Mouse (Mus musculus) forebrain, embryonic 15.5 days (tissue): ENCODE results near the gene Pard3. TPM values are rescaled to one million over a fixed set of nuclear protein-coding genes. Genes with fewer than 3 reads are reported as not detected.
A peak's percentile ranks its signal among the peaks of the same experiment; 100 is the strongest.
"Not testable (repeated sequence)": the region's sequence is repeated elsewhere in the genome, so short reads cannot be mapped to it uniquely, and the experiment has no call there.

ENCODE experiments used
- ATAC-seq: fragments of 200-750 bp; cut with Nextera tagmentation; replicated peaks from 2 replicates; pipeline ENCODE4 v1.8.0; 2017; ENCODE audit warnings: mild to moderate bottlenecking, moderate TSS enrichment, moderate library complexity
- H3K27ac ChIP-seq: fragments of 300-500 bp; sonication (generic); replicated peaks from 2 replicates; pipeline ENCODE4 v1.5.1; 2015; ENCODE audit warnings: mild to moderate bottlenecking, inconsistent platforms
- H3K27me3 ChIP-seq: fragments of 300-500 bp; sonication (generic); 2 replicates; pipeline ENCODE4 v1.6.1; 2015; ENCODE audit warnings: inconsistent platforms
- H3K36me3 ChIP-seq: fragments of 300-500 bp; sonication (generic); 2 replicates; pipeline ENCODE4 v1.6.1; 2015; ENCODE audit warnings: mild to moderate bottlenecking, inconsistent platforms
- H3K4me1 ChIP-seq: fragments of 300-500 bp; sonication (generic); 2 replicates; pipeline ENCODE4 v1.6.1; 2015; ENCODE audit warnings: inconsistent platforms
- H3K4me2 ChIP-seq: fragments of 300-500 bp; sonication (generic); replicated peaks from 2 replicates; pipeline ENCODE4 v1.6.1; 2015; ENCODE audit warnings: mild to moderate bottlenecking, inconsistent platforms
- H3K4me3 ChIP-seq: fragments of 300-500 bp; sonication (generic); 2 replicates; pipeline ENCODE4 v1.5.1; 2015; ENCODE audit warnings: mild to moderate bottlenecking, inconsistent platforms
- H3K9ac ChIP-seq: fragments of 300-500 bp; sonication (generic); replicated peaks from 2 replicates; pipeline ENCODE4 v1.6.1; 2015; ENCODE audit warnings: mild to moderate bottlenecking, inconsistent platforms
- H3K9me3 ChIP-seq: fragments of 300-500 bp; sonication (generic); 2 replicates; pipeline ENCODE4 v1.6.1; 2016; ENCODE audit warnings: inconsistent platforms
- WGBS: fragments of 180-500 bp; shearing (Covaris S2); methylation state at CpG from one replicate; pipeline ENCODE4 v1.1.7; 2015; ENCODE audit warnings: mixed read lengths; 5-methylcytosine and 5-hydroxymethylcytosine counted together
- polyA plus RNA-seq: library from polyadenylated mRNA; unstranded; fragments of >200 nt; fragmentation: Nextera tagmentation; extraction: Ambion mirVana; gene quantifications from 2 replicates; pipeline ENCODE4 v1.2.1, GENCODE M21; 2015

The Pard3 gene
- polyA plus RNA-seq, 1 experiment from 2014 or later, result 18.6 TPM

- not testable (repeated sequence) for ATAC-seq, H3K9me3 ChIP-seq, H3K9ac ChIP-seq, H3K27ac ChIP-seq, H3K4me1 ChIP-seq, H3K36me3 ChIP-seq, H3K4me2 ChIP-seq, H3K27me3 ChIP-seq, H3K4me3 ChIP-seq
- 76% methylated on average over 2 of the region's 2 CpGs for WGBS
These were observed 106.7 kb downstream of the Pard3 start for GRCm38 (mm10) chr8:127170372-127170771.

GRCm38 (mm10) chr8:127170930-127171329 lies 107.2 kb downstream of the Pard3 start:
- no peaks in the 10 kb centered on the region for H3K36me3 ChIP-seq
- H3K9ac ChIP-seq, result no peak overlapping the region
- no peak overlapping the region for H3K4me2 ChIP-seq
- 85% methylated on average over 3 of the region's 3 CpGs for WGBS
- H3K4me1 ChIP-seq, result no peaks in the 10 kb centered on the region
- H3K9me3 ChIP-seq, result no peaks in the 10 kb centered on the region
- H3K27me3 ChIP-seq, result no peaks in the 10 kb centered on the region
- no peak overlapping the region for H3K27ac ChIP-seq
- no peak for ATAC-seq
- no peak overlapping the region for H3K4me3 ChIP-seq

GRCm38 (mm10) chr8:127173483-127173882 lies 109.8 kb downstream of the Pard3 start:
- Histone ChIP-seq H3K4me1 (no peaks in the 10 kb centered on the region), H3K4me3 (no peak overlapping the region)

GRCm38 (mm10) chr8:127174411-127174810 lies 110.7 kb downstream of the Pard3 start:
- no peak for ATAC-seq
- Histone ChIP-seq H3K27ac (no peak overlapping the region), H3K4me1 (no peaks in the 10 kb centered on the region), H3K4me3 (no peak overlapping the region), H3K9ac (no peak overlapping the region), H3K27me3 (no peaks in the 10 kb centered on the region), H3K36me3 (no peaks in the 10 kb centered on the region), H3K9me3 (no peaks in the 10 kb centered on the region), H3K4me2 (no peak overlapping the region)
- WGBS, result 92% methylated on average over 6 of the region's 6 CpGs

More at GRCm38 (mm10) chr8:127173483-127173882, 109.8 kb downstream of the Pard3 start:
- Histone ChIP-seq H3K4me2 (no peak overlapping the region), H3K9ac (no peak overlapping the region), H3K36me3 (no peaks in the 10 kb centered on the region), H3K9me3 (no peaks in the 10 kb centered on the region), H3K27me3 (no peaks in the 10 kb centered on the region), H3K27ac (no peak overlapping the region)
- WGBS, result 92% methylated on average over 5 of the region's 5 CpGs
- ATAC-seq, result no peak

GRCm38 (mm10) chr8:127175160-127175836 lies 111.6 kb downstream of the Pard3 start:
- H3K36me3 ChIP-seq, result no peaks in the 10 kb centered on the region
- no peaks in the 10 kb centered on the region for H3K9me3 ChIP-seq

GRCm38 (mm10) chr8:127178634-127179033 lies 114.9 kb downstream of the Pard3 start:
- WGBS, result 53% methylated on average over 4 of the region's 4 CpGs
- ATAC-seq, result peak; percentile 68
- Histone ChIP-seq H3K9ac (no peak overlapping the region), H3K27ac (no peak overlapping the region), H3K4me3 (no peak overlapping the region), H3K4me2 (no peak overlapping the region), H3K27me3 (no peaks in the 10 kb centered on the region), H3K36me3 (no peaks in the 10 kb centered on the region), H3K9me3 (no peaks in the 10 kb centered on the region), H3K4me1 (peaks cover 4% of the 10 kb centered on the region)

More at GRCm38 (mm10) chr8:127175160-127175836, 111.6 kb downstream of the Pard3 start:
- Histone ChIP-seq H3K4me2 (no peak overlapping the region), H3K27me3 (no peaks in the 10 kb centered on the region), H3K9ac (no peak overlapping the region), H3K4me1 (no peaks in the 10 kb centered on the region), H3K27ac (no peak overlapping the region), H3K4me3 (no peak overlapping the region)
- 94% methylated on average over 6 of the region's 6 CpGs for WGBS
- no peak for ATAC-seq

- Histone ChIP-seq H3K9me3 (no peaks in the 10 kb centered on the region), H3K4me3 (no peak overlapping the region), H3K9ac (no peak overlapping the region), H3K27ac (no peak overlapping the region), H3K4me1 (peaks cover 16% of the 10 kb centered on the region), H3K36me3 (no peaks in the 10 kb centered on the region), H3K27me3 (no peaks in the 10 kb centered on the region), H3K4me2 (no peak overlapping the region)
- ATAC-seq, result no peak
- 89% methylated on average over 3 of the region's 3 CpGs for WGBS
These were observed 117.6 kb downstream of the Pard3 start for GRCm38 (mm10) chr8:127181246-127181645.

- no peaks in the 10 kb centered on the region for H3K9me3 ChIP-seq
- no peaks in the 10 kb centered on the region for H3K27me3 ChIP-seq
- H3K4me2 ChIP-seq, result no peak overlapping the region
- peaks cover 18% of the 10 kb centered on the region for H3K4me1 ChIP-seq
- 22% methylated on average over 3 of the region's 3 CpGs for WGBS
- no peak overlapping the region for H3K4me3 ChIP-seq
- H3K27ac ChIP-seq, result no peak overlapping the region
- no peak overlapping the region for H3K9ac ChIP-seq
- no peaks in the 10 kb centered on the region for H3K36me3 ChIP-seq
- ATAC-seq, result no peak
These were observed 118.4 kb downstream of the Pard3 start for GRCm38 (mm10) chr8:127182065-127182464.

- H3K27me3 ChIP-seq, result no peaks in the 10 kb centered on the region
- no peak for ATAC-seq
- H3K4me3 ChIP-seq, result no peak overlapping the region
- peaks cover 18% of the 10 kb centered on the region for H3K4me1 ChIP-seq
- H3K36me3 ChIP-seq, result no peaks in the 10 kb centered on the region
- H3K9me3 ChIP-seq, result no peaks in the 10 kb centered on the region
- no peak overlapping the region for H3K27ac ChIP-seq
- 58% methylated on average over 2 of the region's 2 CpGs for WGBS
- no peak overlapping the region for H3K9ac ChIP-seq
- no peak overlapping the region for H3K4me2 ChIP-seq
These were observed 119.8 kb downstream of the Pard3 start for GRCm38 (mm10) chr8:127183533-127183932.

GRCm38 (mm10) chr8:127184025-127184424 lies 120.3 kb downstream of the Pard3 start:
- Histone ChIP-seq H3K27ac (no peak overlapping the region), H3K9me3 (no peaks in the 10 kb centered on the region), H3K4me1 (peaks cover 18% of the 10 kb centered on the region), H3K9ac (no peak overlapping the region), H3K4me2 (no peak overlapping the region), H3K4me3 (no peak overlapping the region), H3K27me3 (no peaks in the 10 kb centered on the region), H3K36me3 (no peaks in the 10 kb centered on the region)
- no peak for ATAC-seq
- 31% methylated on average over 4 of the region's 4 CpGs for WGBS

GRCm38 (mm10) chr8:127185897-127186296 lies 122.2 kb downstream of the Pard3 start:
- no peak overlapping the region for H3K4me3 ChIP-seq
- WGBS, result 40% methylated on average over 7 of the region's 7 CpGs
- peaks cover 23% of the 10 kb centered on the region for H3K4me1 ChIP-seq
- H3K27me3 ChIP-seq, result no peaks in the 10 kb centered on the region
- no peak overlapping the region for H3K27ac ChIP-seq
- no peaks in the 10 kb centered on the region for H3K9me3 ChIP-seq
- no peak overlapping the region for H3K9ac ChIP-seq
- H3K36me3 ChIP-seq, result no peaks in the 10 kb centered on the region
- H3K4me2 ChIP-seq, result no peak overlapping the region
- no peak for ATAC-seq

- Histone ChIP-seq H3K36me3 (no peaks in the 10 kb centered on the region), H3K4me2 (no peak overlapping the region), H3K27me3 (no peaks in the 10 kb centered on the region), H3K4me1 (peaks cover 39% of the 10 kb centered on the region), H3K9ac (no peak overlapping the region), H3K27ac (no peak overlapping the region), H3K9me3 (no peaks in the 10 kb centered on the region), H3K4me3 (no peak overlapping the region)
- ATAC-seq, result no peak
These were observed 125.0 kb downstream of the Pard3 start for GRCm38 (mm10) chr8:127188671-127189070.

GRCm38 (mm10) chr8:127190350-127190749 lies 126.7 kb downstream of the Pard3 start:
- no peak overlapping the region for H3K27ac ChIP-seq

More at GRCm38 (mm10) chr8:127190350-127190749, 126.7 kb downstream of the Pard3 start:
- no peaks in the 10 kb centered on the region for H3K9me3 ChIP-seq
- H3K9ac ChIP-seq, result no peak overlapping the region
- H3K36me3 ChIP-seq, result no peaks in the 10 kb centered on the region
- no peak overlapping the region for H3K4me2 ChIP-seq
- no peak overlapping the region for H3K4me3 ChIP-seq
- 35% methylated on average over 7 of the region's 7 CpGs for WGBS
- peaks cover 42% of the 10 kb centered on the region for H3K4me1 ChIP-seq
- H3K27me3 ChIP-seq, result no peaks in the 10 kb centered on the region
- no peak for ATAC-seq
